Mouse (Mus musculus): ENCODE results near the gene Gramd1c.
A peak's percentile ranks its signal among the peaks of the same experiment; 100 is the strongest.

Gramd1c gene

GRCm38 (mm10) chr16:44063025-44063894 lies at the start of gene Gramd1c:
Gramd1c (minus strand) TSS chr16:44063345.
- peak; percentile 31 for DNase-seq (ENCODE audit: low spot score in 2 of 2)

- DNase-seq (ENCODE audit: low spot score in 2 of 2): no peak
Measured at GRCm38 (mm10) chr16:44109002-44109401, 45.9 kb upstream of the Gramd1c start.

- no peak for DNase-seq (ENCODE audit: low spot score in 2 of 2)
Measured at GRCm38 (mm10) chr16:44105211-44105610, 42.1 kb upstream of the Gramd1c start.

- DNase-seq (ENCODE audit: low spot score in 2 of 2): no peak
Measured at GRCm38 (mm10) chr16:44103806-44104766, 40.9 kb upstream of the Gramd1c start.

GRCm38 (mm10) chr16:44102925-44103324 lies 39.8 kb upstream of the Gramd1c start:
- no peak for DNase-seq (ENCODE audit: low spot score in 2 of 2)

- no peak for DNase-seq (ENCODE audit: low spot score in 2 of 2)
Measured at GRCm38 (mm10) chr16:44101181-44101710, 38.1 kb upstream of the Gramd1c start.

GRCm38 (mm10) chr16:44099377-44099776 lies 36.2 kb upstream of the Gramd1c start:
- no peak for DNase-seq (ENCODE audit: low spot score in 2 of 2)

GRCm38 (mm10) chr16:44087650-44088049 lies 24.5 kb upstream of the Gramd1c start:
- no peak for DNase-seq (ENCODE audit: low spot score in 2 of 2)

- no peak for DNase-seq (ENCODE audit: low spot score in 2 of 2)
Measured at GRCm38 (mm10) chr16:44061341-44061740, 1.8 kb downstream of the Gramd1c start.

- no peak for DNase-seq (ENCODE audit: low spot score in 2 of 2)
Measured at GRCm38 (mm10) chr16:44060604-44061286, 2.4 kb downstream of the Gramd1c start.

GRCm38 (mm10) chr16:44058745-44059144 lies 4.4 kb downstream of the Gramd1c start:
- DNase-seq (ENCODE audit: low spot score in 2 of 2): peak; percentile 44 to 51

- DNase-seq (ENCODE audit: low spot score in 2 of 2): no peak
Measured at GRCm38 (mm10) chr16:44055766-44056165, 7.4 kb downstream of the Gramd1c start.

GRCm38 (mm10) chr16:44053265-44053664 lies 9.9 kb downstream of the Gramd1c start:
- DNase-seq (ENCODE audit: low spot score in 2 of 2): no peak

- DNase-seq (ENCODE audit: low spot score in 2 of 2): no peak
Measured at GRCm38 (mm10) chr16:44052390-44052789, 10.8 kb downstream of the Gramd1c start.

GRCm38 (mm10) chr16:44050139-44050538 lies 13.0 kb downstream of the Gramd1c start:
- no peak for DNase-seq (ENCODE audit: low spot score in 2 of 2)

GRCm38 (mm10) chr16:44039112-44039511 lies 24.0 kb downstream of the Gramd1c start:
- DNase-seq (ENCODE audit: low spot score in 2 of 2): no peak

- no peak for DNase-seq (ENCODE audit: low spot score in 2 of 2)
Measured at GRCm38 (mm10) chr16:44035221-44035620, 27.9 kb downstream of the Gramd1c start.

GRCm38 (mm10) chr16:44033365-44033764 lies 29.8 kb downstream of the Gramd1c start:
- DNase-seq (ENCODE audit: low spot score in 2 of 2): no peak

GRCm38 (mm10) chr16:44029273-44029672 lies 33.9 kb downstream of the Gramd1c start:
- no peak for DNase-seq (ENCODE audit: low spot score in 2 of 2)

- no peak for DNase-seq (ENCODE audit: low spot score in 2 of 2)
Measured at GRCm38 (mm10) chr16:44026822-44027221, 36.3 kb downstream of the Gramd1c start.

- DNase-seq (ENCODE audit: low spot score in 2 of 2): peak in 1 of 2 experiments; percentile 22
Measured at GRCm38 (mm10) chr16:44026210-44026609, 36.9 kb downstream of the Gramd1c start.
